Mouse (Mus musculus): Measurements from ENCODE around the gene Tecta.

Tecta gene

DNA sequence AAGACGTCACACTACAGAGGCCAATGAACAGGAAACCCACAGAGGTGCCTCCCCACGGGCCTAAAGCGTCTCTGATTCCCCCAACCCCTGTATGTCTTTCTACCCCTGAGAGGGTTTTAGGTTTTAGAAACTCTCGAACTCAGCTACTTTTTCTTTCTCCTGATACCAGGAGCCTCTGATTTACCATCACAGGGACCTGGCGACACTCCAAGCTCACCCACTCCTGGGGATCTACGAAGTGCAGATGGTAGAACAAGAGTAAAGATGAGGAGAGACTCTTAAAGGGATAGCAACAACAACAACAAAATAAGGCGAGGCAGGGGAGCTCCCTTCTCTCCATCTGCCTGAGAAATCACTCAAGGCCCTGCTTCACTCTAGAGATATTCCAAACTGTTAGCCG, 12.7 kb downstream of the Tecta start:
- DNase-seq (ENCODE audit: low spot score), result no peak

DNA sequence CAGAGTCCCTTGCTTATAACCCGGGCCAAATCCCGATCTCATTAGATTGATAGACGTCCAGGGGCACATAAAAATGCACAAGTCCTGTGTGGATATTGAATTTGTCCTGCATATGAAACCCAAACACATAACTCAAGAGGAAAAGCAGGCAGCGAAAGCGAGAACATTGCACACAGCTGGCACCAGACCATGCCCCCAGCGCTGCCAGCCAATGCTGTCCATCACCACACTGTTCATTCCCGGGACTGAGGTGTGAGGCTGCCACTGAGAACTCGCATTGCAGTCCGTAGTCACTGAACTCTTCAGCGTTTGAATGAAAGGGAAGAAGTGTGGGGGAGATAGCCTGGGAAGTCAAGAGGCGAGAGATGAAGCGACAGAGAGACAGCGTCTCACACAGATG, 14.1 kb downstream of the Tecta start:
- no peak for DNase-seq (ENCODE audit: low spot score)

DNA sequence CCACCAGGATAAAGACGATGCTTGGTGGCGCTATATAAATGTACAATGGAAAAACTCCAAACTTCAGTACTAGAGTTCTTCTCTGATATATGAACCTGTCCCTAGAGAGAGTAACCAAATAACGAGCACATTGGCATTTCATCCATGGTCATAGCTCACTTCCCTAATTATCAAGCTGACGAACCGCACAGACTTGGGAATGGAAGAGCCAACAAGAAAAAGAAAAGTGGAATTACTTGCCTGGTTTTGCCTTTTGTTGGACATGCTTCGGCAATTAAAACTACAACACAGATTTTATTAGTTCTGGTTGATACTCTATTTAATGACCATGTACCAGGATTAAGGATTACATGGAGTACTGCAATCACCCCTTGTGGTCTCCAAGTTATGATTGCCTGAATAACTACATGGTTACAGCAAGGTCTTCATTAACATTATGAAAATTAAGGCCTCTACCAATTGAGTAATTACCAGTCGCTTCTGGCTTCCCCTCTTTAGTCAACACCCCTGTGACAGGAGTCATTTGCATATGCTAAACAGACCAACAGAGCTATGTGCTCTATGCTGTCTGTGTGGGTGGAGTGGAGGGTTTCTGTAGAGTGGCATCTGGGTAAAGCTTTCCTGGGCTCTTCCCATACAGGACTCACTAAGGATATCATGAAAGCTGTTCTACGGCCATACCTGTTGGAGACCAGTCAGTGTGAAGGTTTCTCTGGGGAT, 16.9 kb downstream of the Tecta start:
- DNase-seq (ENCODE audit: low spot score), result no peak

DNA sequence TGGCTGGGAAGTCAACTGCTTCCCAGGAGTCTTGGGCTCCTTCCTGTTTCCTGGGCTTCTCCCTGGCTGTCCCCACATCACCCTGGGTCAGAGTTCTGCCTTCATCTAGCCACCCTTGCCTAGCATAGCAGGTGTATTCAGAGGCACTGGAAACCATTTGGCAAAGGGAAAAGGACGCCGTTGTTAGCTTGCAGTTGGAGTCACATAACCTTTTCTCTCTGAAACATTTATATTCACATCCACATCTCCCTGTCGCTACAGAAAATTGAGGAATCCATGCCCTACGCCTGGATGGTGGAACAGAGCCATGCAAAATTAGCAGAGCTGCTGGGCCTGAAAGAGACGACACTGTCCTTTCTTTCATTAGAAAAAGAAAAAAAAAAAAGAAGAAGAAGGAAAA, 17.7 kb downstream of the Tecta start:
- no peak for DNase-seq (ENCODE audit: low spot score)

DNA sequence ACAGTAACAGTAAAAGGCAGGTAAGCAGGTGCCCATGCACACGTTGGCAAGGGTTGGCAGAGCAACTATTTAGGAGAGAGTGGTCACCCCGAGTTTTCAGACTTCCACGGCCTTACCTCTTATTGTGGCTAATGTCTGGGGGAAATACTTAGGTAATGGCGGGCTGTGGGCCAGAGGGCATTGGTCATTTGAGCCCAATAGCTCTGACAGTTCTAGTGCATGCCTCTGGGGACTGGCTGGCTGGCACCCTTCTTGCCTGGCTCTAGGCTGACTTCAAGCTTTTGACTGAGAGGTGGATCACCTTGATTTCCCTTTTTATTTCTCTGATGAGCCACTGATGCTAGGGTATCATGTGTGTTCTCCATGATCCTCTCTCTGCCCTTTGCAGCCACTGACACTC, 21.7 kb downstream of the Tecta start:
- no peak for DNase-seq (ENCODE audit: low spot score)

DNA sequence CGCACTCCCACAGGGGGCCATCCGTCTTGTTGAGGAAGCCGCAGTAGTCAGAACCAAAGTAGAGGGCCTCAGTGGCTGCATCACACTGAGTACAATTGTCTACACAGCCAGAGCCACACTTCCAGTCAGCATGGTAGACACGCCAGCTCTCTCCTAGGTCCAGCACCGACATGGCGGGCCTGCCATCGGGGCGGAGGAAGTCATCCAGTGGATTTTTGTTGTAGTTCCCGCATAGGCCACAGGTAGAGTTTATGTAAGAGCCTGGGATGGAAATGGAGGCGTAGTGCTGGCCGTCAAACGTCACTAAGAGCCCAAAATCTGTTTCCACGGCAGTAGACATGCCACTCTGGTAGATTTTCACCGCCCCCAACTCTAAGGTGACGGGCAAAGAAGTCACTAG, 22.1 kb downstream of the Tecta start:
- no peak for DNase-seq (ENCODE audit: low spot score)

DNA sequence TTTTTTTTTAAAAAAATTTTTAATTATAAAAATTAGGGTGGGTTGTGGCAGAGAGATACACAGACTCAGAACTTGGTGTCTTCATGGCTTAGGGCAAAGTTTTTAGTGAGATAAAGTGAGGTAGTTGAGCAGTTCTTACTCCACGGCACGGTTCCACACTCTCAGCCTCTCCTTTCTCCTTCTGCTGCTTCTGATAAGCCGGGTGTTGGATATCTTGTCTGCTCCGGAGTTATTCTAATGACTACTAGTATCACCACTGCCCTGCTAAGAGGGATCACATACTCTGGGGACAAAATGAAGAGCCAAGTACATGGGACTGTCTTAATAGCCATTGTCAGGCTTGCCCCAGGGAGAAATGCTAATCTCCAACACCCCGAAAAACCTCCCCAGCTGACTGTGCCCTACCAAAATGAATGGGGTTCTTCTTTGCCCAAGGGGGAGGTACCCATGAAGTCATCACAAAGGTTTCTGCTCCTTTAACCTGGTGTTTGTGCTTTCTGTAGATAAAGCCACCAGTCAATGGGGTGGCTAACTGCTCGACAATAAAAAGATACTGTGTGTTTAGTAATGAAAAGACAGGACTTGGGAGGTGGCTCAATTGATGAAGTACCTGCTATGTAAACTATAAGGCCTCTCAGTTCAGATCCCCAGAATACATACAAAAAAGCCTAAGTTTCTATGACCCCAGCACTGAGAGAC, 27.9 kb downstream of the Tecta start:
- DNase-seq (ENCODE audit: low spot score), result no peak

DNA sequence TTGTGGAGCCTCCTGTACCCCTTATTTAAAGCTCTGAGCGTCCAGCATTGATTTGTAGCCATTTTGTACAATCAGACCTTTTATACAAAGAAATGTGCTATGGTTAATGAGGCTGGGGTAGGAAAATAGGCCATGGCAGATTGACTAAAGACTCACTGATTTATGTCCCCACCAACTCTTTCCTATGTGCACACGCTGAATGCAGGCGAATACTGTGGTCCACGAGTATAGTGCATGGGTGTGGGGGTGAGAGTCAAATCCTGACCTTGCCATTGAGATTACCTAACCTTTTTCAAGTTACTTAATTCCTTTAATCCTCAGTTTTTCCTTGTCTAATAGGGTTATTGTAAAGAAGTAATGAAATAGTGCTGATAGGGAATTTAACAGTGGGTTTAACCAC, 42.1 kb downstream of the Tecta start:
- DNase-seq (ENCODE audit: low spot score), result no peak

DNA sequence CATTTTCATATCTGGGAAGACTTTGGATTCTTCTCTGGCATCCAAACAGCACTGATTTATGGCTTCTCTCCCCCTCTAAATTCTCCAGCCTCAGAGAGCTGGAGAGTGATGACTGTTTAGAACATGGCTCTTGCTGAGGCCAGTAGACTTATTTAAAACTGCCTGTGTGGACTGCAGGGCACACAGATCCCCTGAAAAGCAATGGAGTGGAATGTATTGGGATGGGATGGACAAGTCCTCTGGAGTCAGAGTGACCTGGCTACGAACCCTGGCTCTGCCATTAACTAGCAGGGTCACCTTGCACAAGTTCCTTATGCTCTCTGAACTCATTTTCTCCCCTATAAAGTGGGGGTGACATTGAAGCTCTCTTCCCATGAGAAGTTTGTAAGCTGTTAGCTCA, 44.9 kb downstream of the Tecta start:
- no peak for DNase-seq (ENCODE audit: low spot score)

DNA sequence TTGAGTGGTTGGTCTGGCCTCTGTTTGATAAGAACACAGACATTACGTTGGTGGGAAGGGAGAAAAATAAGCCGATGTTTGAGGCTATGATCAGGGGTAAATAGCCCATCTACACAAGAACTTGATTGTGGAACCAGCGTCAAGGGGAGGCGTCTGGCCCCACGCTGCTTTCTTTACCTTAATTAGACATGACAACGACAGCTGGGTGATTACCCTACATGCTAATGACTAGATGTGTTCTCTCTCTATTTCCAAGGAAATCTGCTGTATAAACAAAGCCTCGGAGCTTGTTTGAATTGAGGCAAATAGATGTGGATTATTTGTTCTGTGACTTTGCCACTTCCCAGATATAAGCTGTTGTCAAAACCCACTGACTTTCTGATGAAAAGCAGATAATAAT, 49.9 kb downstream of the Tecta start:
- no peak for DNase-seq (ENCODE audit: low spot score)

DNA sequence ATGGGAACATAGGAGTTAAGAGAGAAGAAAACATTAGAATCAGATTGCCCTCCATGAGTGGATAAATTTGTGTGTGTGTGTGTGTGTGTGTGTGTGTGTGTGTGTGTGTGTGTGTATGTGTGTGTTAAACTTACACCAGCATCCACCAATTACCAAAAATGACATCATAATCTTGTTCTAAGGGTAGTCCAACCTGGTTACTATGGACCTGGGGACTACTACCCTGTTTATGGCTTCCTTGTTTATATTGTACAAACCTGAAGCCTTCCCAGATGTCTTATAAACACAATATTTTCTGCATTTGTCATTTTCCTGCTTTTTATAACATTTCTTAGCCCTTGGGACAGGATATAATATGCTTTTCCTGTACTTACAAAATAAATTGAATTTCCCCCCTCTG, 53.4 kb downstream of the Tecta start:
- no peak for DNase-seq (ENCODE audit: low spot score)

DNA sequence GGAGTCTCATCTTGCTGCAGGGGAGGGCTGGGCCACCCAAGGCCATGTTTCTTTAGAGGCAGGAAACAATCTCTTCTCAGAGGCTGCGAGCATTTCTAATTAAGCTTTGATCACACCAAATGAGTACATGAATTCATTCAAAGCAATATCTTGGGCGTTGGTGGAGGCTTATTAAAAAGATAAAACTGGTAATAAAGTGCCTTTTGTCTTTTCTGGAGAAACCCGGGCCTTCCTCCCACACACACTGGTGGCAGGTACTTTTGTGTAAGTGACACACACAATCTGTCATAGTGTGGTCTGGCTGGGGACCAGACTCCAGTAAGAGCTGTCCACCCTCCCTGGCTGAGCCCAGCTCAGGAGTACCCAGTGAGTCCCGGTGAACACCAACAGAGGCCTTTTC, 60.6 kb downstream of the Tecta start:
- DNase-seq (ENCODE audit: low spot score), result no peak

DNA sequence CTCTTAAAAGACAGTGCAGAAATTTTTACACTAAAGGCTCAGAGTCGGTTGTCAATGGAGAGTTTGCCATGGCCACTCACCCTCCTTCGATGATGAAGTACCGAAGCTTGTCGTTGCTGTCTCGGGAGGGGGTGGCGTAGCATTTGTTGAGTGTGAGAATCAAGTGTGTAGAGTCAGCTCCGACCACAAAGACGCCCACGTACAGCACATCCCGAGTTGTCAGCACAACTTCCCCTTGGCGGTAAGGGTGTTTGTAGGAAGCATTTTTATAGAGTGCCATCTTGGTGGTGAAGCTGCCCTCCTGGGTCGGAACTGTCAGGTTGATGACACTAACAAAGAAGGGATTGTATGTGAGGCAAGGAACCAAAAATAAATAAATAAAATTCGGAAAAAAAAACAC, 62.7 kb downstream of the Tecta start:
- DNase-seq (ENCODE audit: low spot score), result no peak

DNA sequence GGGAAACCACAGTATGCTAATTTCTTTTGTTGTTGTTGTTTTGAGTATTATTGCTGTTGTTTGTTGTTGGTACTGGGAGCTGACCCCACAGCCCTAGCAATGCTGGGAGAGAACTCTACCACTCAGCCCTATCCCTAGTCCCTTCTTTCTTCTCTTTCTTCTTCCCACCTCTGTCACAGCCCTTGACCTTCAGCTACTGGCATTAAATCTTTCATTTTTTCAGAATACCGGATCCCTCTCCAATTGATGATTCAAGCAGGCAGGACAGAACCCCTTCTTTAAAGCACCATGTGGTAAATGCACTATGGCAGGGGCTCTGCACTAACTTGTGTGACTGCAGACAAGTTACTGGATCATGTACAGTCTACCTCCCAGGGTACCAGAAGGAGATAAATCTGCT, 63.2 kb downstream of the Tecta start:
- DNase-seq (ENCODE audit: low spot score), result no peak

DNA sequence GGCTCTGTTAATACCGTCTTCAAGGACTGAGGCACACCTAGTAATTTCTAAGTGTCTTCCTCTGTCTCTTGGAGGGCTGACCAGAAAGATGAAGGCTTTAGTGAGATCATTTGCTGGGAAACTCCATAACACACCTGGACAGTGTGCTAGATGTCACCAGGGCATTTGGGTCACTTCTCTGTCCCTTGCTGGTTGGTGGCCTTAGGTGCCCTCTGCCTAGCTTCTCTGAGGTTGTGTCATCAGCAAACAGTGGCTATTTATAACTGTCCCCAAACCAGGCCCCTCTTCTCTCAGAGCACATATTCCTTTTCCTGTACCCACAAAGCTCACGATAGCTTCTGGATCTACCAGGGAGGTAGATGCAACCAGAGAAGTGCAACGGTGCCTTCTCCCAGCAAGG, 64.8 kb downstream of the Tecta start:
- no peak for DNase-seq (ENCODE audit: low spot score)

DNA sequence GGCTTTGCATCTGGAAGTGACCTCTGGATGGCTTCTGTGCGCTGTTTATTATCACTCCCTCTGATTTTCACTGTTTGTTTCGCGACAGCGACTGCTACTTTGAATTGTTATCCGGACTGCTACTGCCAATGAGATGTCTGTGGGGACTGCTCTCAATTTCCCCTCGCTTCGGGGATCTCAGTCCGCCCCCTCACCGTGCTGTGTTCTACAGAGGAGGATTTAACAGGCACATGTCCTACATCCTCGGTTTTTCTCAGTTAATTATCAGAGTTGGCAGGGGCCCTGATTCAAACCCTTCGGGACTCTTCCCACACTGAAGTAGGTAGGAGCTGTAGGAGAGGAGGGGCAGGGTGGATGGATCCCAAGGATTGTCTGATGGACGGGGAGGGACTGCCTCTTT, 67.0 kb downstream of the Tecta start:
- DNase-seq (ENCODE audit: low spot score), result no peak

DNA sequence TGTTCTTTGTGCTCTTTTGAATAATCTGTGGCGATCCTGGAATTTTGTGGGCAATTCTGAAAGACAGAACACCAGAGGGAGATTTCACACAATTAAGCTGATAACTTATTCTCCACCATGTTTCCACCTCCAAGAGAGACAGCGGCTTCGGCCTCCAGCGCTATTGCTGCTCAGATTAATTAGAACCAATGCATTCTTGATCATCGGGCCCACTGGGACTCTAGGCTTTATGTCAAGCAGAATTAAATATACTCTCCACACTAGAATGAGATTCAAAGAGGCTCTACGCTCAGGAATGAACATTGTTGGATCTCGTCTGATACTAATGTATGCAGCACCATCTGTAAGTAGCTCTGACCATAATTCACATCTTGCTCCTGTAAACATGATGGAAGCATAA, 68.4 kb downstream of the Tecta start:
- DNase-seq (ENCODE audit: low spot score), result no peak

DNA sequence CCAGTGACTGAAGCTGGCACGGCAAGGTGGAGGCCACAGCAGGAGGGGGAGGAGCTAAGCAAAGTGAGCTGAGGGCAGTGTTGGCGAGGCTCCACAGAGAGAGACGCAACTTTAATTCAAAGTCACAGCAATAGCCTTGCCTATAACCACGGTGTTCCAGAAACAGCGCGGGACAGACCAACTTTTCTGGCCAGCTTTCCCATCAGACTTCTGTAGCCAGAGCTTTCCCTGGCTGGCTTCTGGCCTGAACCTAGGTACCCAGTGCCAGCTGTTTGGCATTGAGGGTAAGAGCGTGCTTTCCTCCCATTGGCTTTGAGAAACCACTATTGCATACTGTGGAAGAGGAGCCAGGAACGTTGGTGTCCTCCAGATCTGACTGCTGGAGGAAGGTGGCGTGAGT, 70.0 kb downstream of the Tecta start:
- DNase-seq (ENCODE audit: low spot score), result peak; percentile 69

DNA sequence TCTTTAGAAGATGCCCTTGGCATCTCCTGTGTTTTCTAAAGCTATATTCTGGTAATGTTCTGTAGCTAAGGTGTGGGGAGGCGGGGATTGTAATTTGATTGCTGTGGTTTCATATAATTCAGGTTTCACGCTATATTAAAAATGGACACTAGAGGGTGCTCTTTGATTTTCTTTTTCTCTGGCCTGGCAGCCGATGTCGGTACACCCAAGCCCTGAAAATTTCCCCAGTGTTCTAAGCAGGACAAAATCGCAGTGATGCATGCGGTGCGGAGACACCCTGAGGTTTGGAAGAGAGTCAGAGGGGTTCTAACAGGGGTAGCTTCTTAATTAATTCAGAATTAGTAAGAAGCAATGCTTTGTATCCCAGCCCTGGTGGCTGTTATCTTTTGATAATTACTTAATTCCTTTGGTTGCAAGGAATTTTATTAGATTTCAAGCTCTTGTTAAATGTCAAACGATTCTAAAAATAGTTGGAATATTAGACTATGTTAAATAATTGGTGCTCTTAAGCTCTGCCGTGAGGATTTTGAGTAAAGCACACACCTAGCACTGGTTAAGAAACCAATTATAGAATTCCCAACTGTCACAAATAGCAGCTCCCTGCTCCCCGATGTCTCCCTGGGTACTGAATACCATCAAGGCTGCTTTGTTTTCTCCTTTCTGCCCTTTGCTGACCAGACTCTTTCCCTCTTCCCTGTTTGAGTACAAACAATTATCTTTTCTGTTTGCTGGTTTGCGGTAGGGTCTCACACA, 72.9 kb downstream of the Tecta start:
- DNase-seq (ENCODE audit: low spot score), result no peak

DNA sequence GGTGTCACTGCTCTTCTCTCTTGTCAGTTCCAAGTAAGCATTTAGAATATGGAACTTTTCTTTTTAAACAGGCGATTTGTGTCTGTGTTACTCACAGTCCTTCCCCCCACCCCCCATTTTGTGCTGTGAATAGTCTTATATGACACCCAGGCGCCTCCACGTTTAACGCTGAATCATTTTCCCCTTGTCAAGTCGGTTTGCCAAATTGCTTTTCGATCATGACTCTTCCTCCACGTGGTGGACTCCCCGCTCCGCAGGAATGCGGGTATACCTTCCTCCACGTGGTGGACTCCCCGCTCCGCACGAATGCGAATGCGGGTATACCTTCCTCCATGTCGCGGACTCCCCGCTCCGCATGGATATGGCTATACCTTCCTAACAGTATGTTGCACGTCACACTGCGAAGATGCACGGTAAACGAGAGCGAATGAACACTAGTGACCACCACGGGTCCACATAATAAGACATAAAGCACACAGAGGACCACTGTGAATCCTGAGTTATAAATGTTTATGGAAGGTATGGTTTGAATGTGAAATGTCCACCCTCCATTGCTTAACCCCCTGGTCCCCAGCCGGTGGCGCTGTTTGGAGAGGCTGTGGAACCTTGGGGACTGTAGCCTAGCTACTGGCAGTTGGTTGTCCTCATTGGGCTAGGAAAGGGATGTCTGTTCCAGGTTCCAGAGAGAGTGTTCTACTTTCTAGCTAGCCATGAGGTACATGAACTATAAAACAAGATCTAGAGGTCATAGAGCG, 74.9 kb downstream of the Tecta start:
- no peak for DNase-seq (ENCODE audit: low spot score)

DNA sequence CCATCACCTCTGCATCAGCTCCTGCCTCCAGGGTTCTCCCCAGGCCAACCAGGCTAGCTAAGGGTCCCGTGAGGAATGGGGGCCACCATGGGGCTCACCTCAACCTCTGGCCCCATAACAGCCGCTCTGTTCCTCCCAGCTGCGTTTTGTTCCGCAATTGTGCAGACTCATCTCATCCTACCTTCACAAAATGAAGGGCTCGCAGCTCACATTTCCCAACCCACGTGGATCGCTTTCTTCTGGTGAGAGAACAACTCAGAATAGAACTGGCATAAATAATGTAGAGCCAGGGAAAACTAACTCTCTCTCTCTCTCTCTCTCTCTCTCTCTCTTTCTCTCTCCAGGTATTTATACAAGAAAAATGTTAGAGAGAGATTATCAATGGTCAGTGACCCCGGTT, 76.5 kb downstream of the Tecta start:
- DNase-seq (ENCODE audit: low spot score), result no peak

DNA sequence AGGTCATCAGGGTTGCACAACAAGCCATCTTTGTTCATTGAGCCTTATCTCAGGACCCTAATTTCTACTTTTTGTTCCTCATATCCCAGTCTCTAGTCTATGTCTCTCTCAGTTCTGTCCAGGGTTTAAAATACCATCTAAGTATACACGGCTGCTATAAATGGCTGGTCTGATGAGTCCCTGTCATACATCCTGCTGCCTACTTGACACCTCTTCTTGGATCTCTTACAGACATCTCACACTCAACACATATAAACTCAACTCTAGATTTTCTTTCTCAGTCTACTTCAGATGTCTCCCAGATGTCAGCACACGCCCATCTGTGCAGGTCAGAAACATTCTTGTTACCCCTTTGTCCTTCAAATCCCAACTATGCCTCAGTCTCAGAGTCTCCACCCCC, 78.3 kb downstream of the Tecta start:
- no peak for DNase-seq (ENCODE audit: low spot score)

DNA sequence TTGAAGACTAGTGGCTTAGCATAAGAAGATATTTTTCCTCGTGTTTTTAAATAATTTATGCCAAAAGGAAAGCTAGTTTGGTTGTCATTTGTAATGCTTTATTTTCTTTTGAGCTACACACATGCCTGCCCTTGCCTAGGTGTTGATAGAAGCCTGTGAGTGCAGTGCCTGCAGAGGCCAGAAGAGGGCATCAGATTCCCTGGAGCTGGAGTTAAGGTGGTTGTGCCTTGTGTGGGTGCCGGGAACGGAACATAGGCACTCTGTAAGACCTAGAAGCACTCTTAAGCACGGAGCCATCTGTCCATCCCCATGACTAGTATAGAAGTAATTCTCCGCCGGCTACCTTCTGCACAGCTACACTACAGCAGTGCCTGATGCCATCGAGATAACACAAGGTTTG, 79.1 kb downstream of the Tecta start:
- DNase-seq (ENCODE audit: low spot score), result no peak
